Mouse (Mus musculus) MEL (cell line): Measurements from ENCODE around the gene Pcnx3. TPM values are rescaled to one million over a fixed set of nuclear protein-coding genes. Genes with fewer than 3 reads are reported as not detected.
A peak's percentile ranks its signal among the peaks of the same experiment; 100 is the strongest.

Experiments
- DNase-seq: peaks from one replicate; pipeline ENCODE4 v3.0.0; 2011; ENCODE audit warnings: low read depth, low spot score
- H3K27ac ChIP-seq: 2 replicates; pipeline ENCODE4 v1.5.1; 2012; ENCODE audit warnings: low read depth, mild to moderate bottlenecking, control low read depth, low read length, moderate library complexity; ENCODE audit not compliant: control insufficient read depth
- H3K27me3 ChIP-seq, 2 experiments: fragments of 150-350 bp in 1 of 2; sonication (generic) in 1 of 2; 2 replicates each; pipeline ENCODE4 v1.6.1; 2012; ENCODE audit warnings: low read length in 2 of 2, mild to moderate bottlenecking in 2 of 2, improper control_type of control experiment in 1 of 2, moderate library complexity in 1 of 2; ENCODE audit not compliant: insufficient read depth in 2 of 2, control insufficient read depth in 1 of 2
- H3K36me3 ChIP-seq, 2 experiments: 2 replicates each; pipeline ENCODE4 v1.6.1; 2012 to 2014; ENCODE audit warnings: low read length in 2 of 2, improper control_type of control experiment in 1 of 2, inconsistent platforms in 1 of 2, mild to moderate bottlenecking in 1 of 2; ENCODE audit not compliant: insufficient read depth in 2 of 2, control insufficient read depth in 1 of 2
- H3K4me1 ChIP-seq, 2 experiments: fragments of 150-350 bp in 1 of 2; sonication (generic) in 1 of 2; 2 replicates each; pipeline ENCODE4 v1.6.1; 2012; ENCODE audit warnings: low read length in 2 of 2, improper control_type of control experiment in 1 of 2, mild to moderate bottlenecking in 1 of 2; ENCODE audit not compliant: insufficient read depth in 2 of 2, control insufficient read depth in 1 of 2
- H3K4me3 ChIP-seq, 2 experiments: fragments of 150-350 bp in 1 of 2; sonication (generic) in 1 of 2; 2 replicates each; pipeline ENCODE4 v1.5.1; 2012; ENCODE audit warnings: low read depth in 2 of 2, low read length in 2 of 2, mild to moderate bottlenecking in 2 of 2, moderate library complexity in 2 of 2, control low read depth in 1 of 2, improper control_type of control experiment in 1 of 2; ENCODE audit not compliant: control insufficient read depth in 1 of 2, insufficient read depth in 1 of 2
- H3K79me2 ChIP-seq: 2 replicates; pipeline ENCODE4 v1.6.1; 2012; ENCODE audit warnings: mild to moderate bottlenecking, low read length, moderate library complexity; ENCODE audit not compliant: control insufficient read depth, poor library complexity, insufficient read depth
- H3K9ac ChIP-seq: 2 replicates; pipeline ENCODE4 v1.6.1; 2012; ENCODE audit warnings: low read depth, mild to moderate bottlenecking, control low read depth, low read length, moderate library complexity; ENCODE audit not compliant: control insufficient read depth, poor library complexity, severe bottlenecking
- H3K9me3 ChIP-seq: fragments of 150-350 bp; sonication (generic); replicated peaks from 2 replicates; pipeline ENCODE4 v1.6.1; 2012; ENCODE audit warnings: mild to moderate bottlenecking, low read length, improper control_type of control experiment, moderate library complexity; ENCODE audit not compliant: insufficient read depth
- BHLHE40 ChIP-seq: IDR thresholded peaks from 2 replicates; pipeline ENCODE4 v1.6.1; 2012; ENCODE audit warnings: low read depth, mild to moderate bottlenecking, inconsistent platforms, low read length, improper control_type of control experiment, borderline replicate concordance
- CHD1 ChIP-seq: IDR thresholded peaks from 2 replicates; pipeline ENCODE4 v1.6.1; 2012; ENCODE audit warnings: low read depth, mild to moderate bottlenecking, inconsistent platforms, low read length, improper control_type of control experiment
- CTCF ChIP-seq, 3 experiments: IDR thresholded peaks in 2 of 3; conservative IDR thresholded peaks in 1 of 3; 2 replicates each; pipeline ENCODE4 v1.5.1; 2011 to 2012; ENCODE audit warnings: low read length in 3 of 3, low read depth in 2 of 3, mild to moderate bottlenecking in 2 of 3, improper control_type of control experiment in 1 of 3, inconsistent platforms in 1 of 3, mixed read lengths in 1 of 3, moderate library complexity in 1 of 3; ENCODE audit not compliant: control insufficient read depth in 1 of 3, insufficient read depth in 1 of 3, poor library complexity in 1 of 3, severe bottlenecking in 1 of 3
- E2F4 ChIP-seq: IDR thresholded peaks from 2 replicates; pipeline ENCODE4 v1.6.1; 2011; ENCODE audit warnings: low read depth, low read length, improper control_type of control experiment, borderline replicate concordance
- ELF1 ChIP-seq: IDR thresholded peaks from 2 replicates; pipeline ENCODE4 v1.6.1; 2014; ENCODE audit warnings: low read depth, mild to moderate bottlenecking, inconsistent platforms, low read length, improper control_type of control experiment, moderate library complexity
- GABPA ChIP-seq: IDR thresholded peaks from 2 replicates; pipeline ENCODE4 v1.6.1; 2012; ENCODE audit warnings: low read depth, mild to moderate bottlenecking, inconsistent platforms, low read length, improper control_type of control experiment, moderate library complexity
- GATA1 ChIP-seq: IDR thresholded peaks from 2 replicates; pipeline ENCODE4 v1.6.1; 2011; ENCODE audit warnings: low read depth, low read length, improper control_type of control experiment
- HCFC1 ChIP-seq: IDR thresholded peaks from 2 replicates; pipeline ENCODE4 v1.6.1; 2012; ENCODE audit warnings: low read depth, mild to moderate bottlenecking, inconsistent platforms, low read length, improper control_type of control experiment, moderate library complexity
- JUND ChIP-seq: IDR thresholded peaks from 2 replicates; pipeline ENCODE4 v1.6.1; 2011; ENCODE audit warnings: low read depth, mild to moderate bottlenecking, improper control_type of control experiment, low read length
- KAT2A ChIP-seq: conservative IDR thresholded peaks from 2 replicates; pipeline ENCODE4 v1.6.1; 2012; ENCODE audit warnings: low read depth, low read length, improper control_type of control experiment, inconsistent platforms
- MAFK ChIP-seq: IDR thresholded peaks from 2 replicates; pipeline ENCODE4 v1.6.1; 2011; ENCODE audit warnings: low read depth, mild to moderate bottlenecking, low read length, improper control_type of control experiment, borderline replicate concordance
- MAX ChIP-seq: IDR thresholded peaks from 2 replicates; pipeline ENCODE4 v1.6.1; 2011; ENCODE audit warnings: low read length, improper control_type of control experiment
- MAZ ChIP-seq: IDR thresholded peaks from 2 replicates; pipeline ENCODE4 v1.6.1; 2012; ENCODE audit warnings: low read depth, mild to moderate bottlenecking, inconsistent platforms, low read length, improper control_type of control experiment
- MEF2A ChIP-seq: IDR thresholded peaks from 2 replicates; pipeline ENCODE4 v1.6.1; 2014; ENCODE audit warnings: low read depth, mild to moderate bottlenecking, inconsistent platforms, low read length, improper control_type of control experiment; ENCODE audit not compliant: poor library complexity, insufficient replicate concordance, severe bottlenecking; ENCODE audit errors: extremely low read depth
- MXI1 ChIP-seq: IDR thresholded peaks from 2 replicates; pipeline ENCODE4 v1.6.1; 2011; ENCODE audit warnings: mild to moderate bottlenecking, low read depth, low read length, improper control_type of control experiment
- MYB ChIP-seq: IDR thresholded peaks from 2 replicates; pipeline ENCODE4 v1.6.1; 2011; ENCODE audit warnings: mild to moderate bottlenecking, low read depth, low read length, improper control_type of control experiment
- MYC ChIP-seq: IDR thresholded peaks from 2 replicates; pipeline ENCODE4 v1.6.1; 2011; ENCODE audit warnings: low read depth, mild to moderate bottlenecking, low read length, improper control_type of control experiment, moderate library complexity
- NELFE ChIP-seq: IDR thresholded peaks from 2 replicates; pipeline ENCODE4 v1.6.1; 2011; ENCODE audit warnings: low read depth, low read length, improper control_type of control experiment
- POLR2A ChIP-seq, 2 experiments: IDR thresholded peaks; 2 replicates each; pipeline ENCODE4 v1.6.1; 2011 to 2012; ENCODE audit warnings: low read length in 2 of 2, mild to moderate bottlenecking in 2 of 2, control low read depth in 1 of 2, improper control_type of control experiment in 1 of 2, low read depth in 1 of 2, moderate library complexity in 1 of 2; ENCODE audit not compliant: control insufficient read depth in 1 of 2, insufficient read depth in 1 of 2, poor library complexity in 1 of 2
- POLR2AphosphoS2 ChIP-seq: IDR thresholded peaks from 2 replicates; pipeline ENCODE4 v1.6.1; 2011; ENCODE audit warnings: low read length, improper control_type of control experiment
- POLR2AphosphoS5 ChIP-seq: IDR thresholded peaks from 2 replicates; pipeline ENCODE4 v1.6.1; 2012; ENCODE audit warnings: low read depth, borderline replicate concordance, mild to moderate bottlenecking, inconsistent platforms, low read length, moderate library complexity, mixed read lengths
- RAD21 ChIP-seq: IDR thresholded peaks from 2 replicates; pipeline ENCODE4 v1.6.1; 2011; ENCODE audit warnings: mild to moderate bottlenecking, low read depth, low read length, improper control_type of control experiment
- RCOR1 ChIP-seq: IDR thresholded peaks from 2 replicates; pipeline ENCODE4 v1.6.1; 2012; ENCODE audit warnings: low read depth, mild to moderate bottlenecking, inconsistent platforms, low read length, improper control_type of control experiment
- SIN3A ChIP-seq: IDR thresholded peaks from 2 replicates; pipeline ENCODE4 v1.6.1; 2012; ENCODE audit warnings: low read length, improper control_type of control experiment, inconsistent platforms
- SMC3 ChIP-seq: IDR thresholded peaks from 2 replicates; pipeline ENCODE4 v1.6.1; 2011; ENCODE audit warnings: low read depth, low read length, improper control_type of control experiment
- TAL1 ChIP-seq: IDR thresholded peaks from 2 replicates; pipeline ENCODE4 v1.6.1; 2012; ENCODE audit warnings: mild to moderate bottlenecking, inconsistent platforms, low read length, moderate library complexity, mixed read lengths
- TBP ChIP-seq: IDR thresholded peaks from 2 replicates; pipeline ENCODE4 v1.8.0; 2011; ENCODE audit warnings: low read depth, low read length, improper control_type of control experiment
- TCF12 ChIP-seq: IDR thresholded peaks from 2 replicates; pipeline ENCODE4 v1.6.1; 2014; ENCODE audit warnings: low read depth, mild to moderate bottlenecking, inconsistent platforms, low read length, improper control_type of control experiment, moderate library complexity
- UBTF ChIP-seq: IDR thresholded peaks from 2 replicates; pipeline ENCODE4 v1.6.1; 2012; ENCODE audit warnings: low read depth, mild to moderate bottlenecking, inconsistent platforms, low read length, improper control_type of control experiment, moderate library complexity, borderline replicate concordance; ENCODE audit not compliant: insufficient read depth
- USF1 ChIP-seq: IDR thresholded peaks from 2 replicates; pipeline ENCODE4 v1.6.1; 2014; ENCODE audit warnings: low read depth, mild to moderate bottlenecking, inconsistent platforms, low read length, improper control_type of control experiment, moderate library complexity
- USF2 ChIP-seq, 2 experiments: IDR thresholded peaks; 2 replicates each; pipeline ENCODE4 v1.6.1; 2011 to 2012; ENCODE audit warnings: improper control_type of control experiment in 2 of 2, low read length in 2 of 2, borderline replicate concordance in 1 of 2, inconsistent platforms in 1 of 2, low read depth in 1 of 2, mild to moderate bottlenecking in 1 of 2; ENCODE audit not compliant: insufficient read depth in 1 of 2
- ZKSCAN1 ChIP-seq: IDR thresholded peaks from 2 replicates; pipeline ENCODE4 v1.6.1; 2012; ENCODE audit warnings: low read depth, mild to moderate bottlenecking, inconsistent platforms, low read length, improper control_type of control experiment, moderate library complexity
- ZMIZ1 ChIP-seq: IDR thresholded peaks from 2 replicates; pipeline ENCODE4 v1.6.1; 2012; ENCODE audit warnings: low read depth, mild to moderate bottlenecking, inconsistent platforms, low read length, improper control_type of control experiment, moderate library complexity
- polyA plus RNA-seq, 2 experiments: library from polyadenylated mRNA; stranded (reverse) in 1 of 2; unstranded in 1 of 2; fragments of >175 nt in 1 of 2; fragments of >200 nt in 1 of 2; gene quantifications; 2 replicates each; pipeline versions ENCODE4 v1.2.1 to v1.2.4; 2012; ENCODE audit warnings: low replicate concordance in 2 of 2, low read depth in 1 of 2; ENCODE audit not compliant: insufficient read length in 2 of 2, insufficient read depth in 1 of 2, missing spikeins in 1 of 2
- total RNA-seq: library from RNA; depleted of rRNA; stranded (reverse); fragments of 300-350 nt; gene quantifications from 2 replicates; pipeline ENCODE4 v1.2.3, GENCODE M21; 2012

Pcnx3 gene
- total and polyA plus RNA-seq, 3 experiments = 25.3 to 76.4 TPM; not detected in 1

DNA sequence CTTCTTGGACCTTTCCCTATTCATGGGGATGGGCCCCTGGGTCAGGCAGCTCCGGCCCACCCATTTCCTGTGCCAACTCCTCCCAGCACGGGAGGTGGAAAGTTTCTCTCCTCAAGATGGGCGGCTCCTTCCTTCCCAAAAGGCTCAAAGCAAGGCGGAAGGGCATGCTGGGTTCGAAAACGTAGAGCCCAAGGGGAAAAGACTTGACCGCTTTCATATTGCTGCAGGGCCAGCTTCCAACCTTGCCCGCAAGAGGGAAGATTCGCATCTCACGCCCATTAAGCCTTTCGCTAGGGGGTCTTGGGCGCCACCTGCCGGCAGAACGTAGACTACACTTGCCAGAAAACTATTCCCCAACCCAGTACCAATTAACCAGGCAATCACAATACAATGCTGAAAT lies 39.0 kb upstream of the Pcnx3 start (continued):
- TF ChIP-seq NELFE = no peak

DNA sequence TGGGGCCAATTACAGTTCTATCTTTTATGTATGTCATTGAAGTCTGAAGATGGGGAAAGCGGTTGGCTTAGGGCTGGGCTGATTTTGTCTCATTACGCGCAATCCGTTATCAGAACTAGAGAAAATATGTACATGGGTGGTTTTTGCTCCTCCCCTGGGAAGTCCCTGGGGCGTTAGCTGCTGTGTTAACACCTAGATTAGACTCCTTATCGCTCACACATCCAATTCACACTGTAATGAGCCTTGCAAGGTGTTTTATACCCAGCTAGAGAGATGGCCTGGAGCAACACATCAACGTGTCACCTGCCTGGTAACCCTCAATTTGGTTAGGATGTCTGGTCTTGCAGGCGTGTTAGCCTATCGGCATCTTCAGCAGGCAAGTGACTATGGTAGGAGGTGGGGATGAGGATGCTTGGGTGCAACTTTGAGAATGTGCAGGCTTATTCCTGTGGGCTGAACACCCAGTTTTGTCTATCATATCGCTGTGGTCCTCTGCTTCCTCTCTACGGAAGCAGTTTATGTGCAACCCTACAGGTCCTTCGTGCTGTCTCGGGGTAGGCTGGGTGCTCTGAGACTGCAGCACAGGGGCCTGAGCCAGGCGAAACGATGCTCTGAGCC lies 38.4 kb upstream of the Pcnx3 start:
- peaks cover 56% of the 10 kb centered on the region for H3K79me2 ChIP-seq
- no peaks in the 10 kb centered on the region for H3K27me3 ChIP-seq
- peak overlapping the region; percentile 51 to 70 for H3K4me3 ChIP-seq
- peak; percentile 94 for DNase-seq
- peaks cover 0 to 33% of the 10 kb centered on the region in 2 experiments; a peak in 2 of 4 replicates for H3K36me3 ChIP-seq
- no peaks in the 10 kb centered on the region for H3K9me3 ChIP-seq
- H3K27ac ChIP-seq = peak overlapping the region; percentile 95
- peaks cover 3 to 50% of the 10 kb centered on the region in 2 experiments; a peak in 3 of 4 replicates for H3K4me1 ChIP-seq
- H3K9ac ChIP-seq = peak overlapping the region; percentile 85
- TF ChIP-seq MAFK (peak; percentile 64; the same call in 1 of the 2 replicates), MXI1 (peak; percentile 75; the same call in 1 of the 2 replicates), TBP (peak; percentile 55; the same call in 1 of the 2 replicates), CTCF (IDR thresholded peaks at IDR 0.05 in 2 of 3, conservative IDR thresholded peaks at IDR 0.05 in 1 of 3; ENCODE audit: control insufficient read depth in 1 of 3, insufficient read depth in 1 of 3, low read depth in 2 of 3, low read length in 3 of 3, poor library complexity in 1 of 3, severe bottlenecking in 1 of 3) (no peak), HCFC1 (no peak; the same call in none of the 2 replicates), RCOR1 (peak; percentile 79; the same call in 1 of the 2 replicates), UBTF (no peak), NELFE (0 out of 2 replicates have a peak, but pooled peaks have one; percentile 13), ZMIZ1 (peak; percentile 23; the same call in 1 of the 2 replicates), JUND (0 out of 2 replicates have a peak, but pooled peaks have one; percentile 14), KAT2A (peak; percentile 48; the same call in 1 of the 2 replicates), SIN3A (peak; percentile 89), CHD1 (no peak), ELF1 (no peak), POLR2AphosphoS5 (no peak), MEF2A (0 out of 2 replicates have a peak, but pooled peaks have one; percentile 23), ZKSCAN1 (0 out of 2 replicates have a peak, but pooled peaks have one; percentile 49), POLR2AphosphoS2 (no peak), GATA1 (peak; percentile 95), TCF12 (peak; percentile 83), BHLHE40 (peak; percentile 67), MAX (peak; percentile 58; the same call in 1 of the 2 replicates), MYC (peak; percentile 71; the same call in 1 of the 2 replicates), TAL1 (peak; percentile 37), USF2 (IDR thresholded peaks at IDR 0.05; ENCODE audit: borderline replicate concordance in 1 of 2, insufficient read depth in 1 of 2, low read depth in 1 of 2, low read length in 2 of 2) (no peak), USF1 (no peak), E2F4 (no peak; the same call in 1 of the 2 replicates), SMC3 (peak; percentile 6; the same call in 1 of the 2 replicates), POLR2A (IDR thresholded peaks at IDR 0.05; ENCODE audit: control insufficient read depth in 1 of 2, insufficient read depth in 1 of 2, low read depth in 1 of 2, low read length in 2 of 2, poor library complexity in 1 of 2) (peak; percentile 40 to 61; a peak in 2 of 4 replicates), RAD21 (no peak), MAZ (peak; percentile 79; the same call in 1 of the 2 replicates), MYB (peak; percentile 71), GABPA (no peak)
